Mouse (Mus musculus) hindbrain, embryonic 12.5 days (tissue): ENCODE data around the gene Cop1. TPM values are rescaled to one million over a fixed set of nuclear protein-coding genes. Genes with fewer than 3 reads are reported as not detected.

Source experiments
- ATAC-seq: fragments of 200-750 bp; cut with Nextera tagmentation; 2 replicates; pipeline ENCODE4 v1.8.0; 2017; ENCODE audit warnings: moderate TSS enrichment; ENCODE audit not compliant: low FRiP score
- H3K27ac ChIP-seq: fragments of 300-500 bp; sonication (generic); 2 replicates; pipeline ENCODE4 v1.5.1; 2016; ENCODE audit warnings: mild to moderate bottlenecking
- H3K27me3 ChIP-seq: fragments of 300-500 bp; sonication (generic); 2 replicates; pipeline ENCODE4 v1.6.1; 2016; ENCODE audit warnings: mild to moderate bottlenecking
- H3K36me3 ChIP-seq: fragments of 300-500 bp; sonication (generic); 2 replicates; pipeline ENCODE4 v1.6.1; 2016; ENCODE audit warnings: mild to moderate bottlenecking
- H3K4me1 ChIP-seq: fragments of 300-500 bp; sonication (generic); 2 replicates; pipeline ENCODE4 v1.6.1; 2016
- H3K4me2 ChIP-seq: fragments of 300-500 bp; sonication (generic); replicated peaks from 2 replicates; pipeline ENCODE4 v1.6.1; 2016; ENCODE audit warnings: mild to moderate bottlenecking
- H3K4me3 ChIP-seq: fragments of 300-500 bp; sonication (generic); 2 replicates; pipeline ENCODE4 v1.5.1; 2016; ENCODE audit warnings: mild to moderate bottlenecking
- H3K9ac ChIP-seq: fragments of 300-500 bp; sonication (generic); 2 replicates; pipeline ENCODE4 v1.6.1; 2016; ENCODE audit warnings: mild to moderate bottlenecking, moderate library complexity
- H3K9me3 ChIP-seq: fragments of 300-500 bp; sonication (generic); replicated peaks from 2 replicates; pipeline ENCODE4 v1.6.1; 2016; ENCODE audit warnings: mild to moderate bottlenecking
- WGBS: fragments of 180-500 bp; shearing (Covaris S2); methylation state at CpG from one replicate; pipeline ENCODE4 v1.1.7; 2016; 5-methylcytosine and 5-hydroxymethylcytosine counted together
- microRNA-seq: library from miRNA; unstranded; fragments of <30 nt; microRNA quantifications from one replicate; pipeline ENCODE4, GENCODE M21; 2017
- polyA plus RNA-seq: library from polyadenylated mRNA; unstranded; fragments of >200 nt; fragmentation: Nextera tagmentation; extraction: Ambion mirVana; gene quantifications from 2 replicates; pipeline ENCODE4 v1.2.1, GENCODE M21; 2016

Cop1 gene
- polyA plus RNA-seq, 1 experiment from 2014 or later, result 151 TPM

GRCm38 (mm10) chr1:159392667-159393066 lies 160.5 kb downstream of the Cop1 start:
- Histone ChIP-seq H3K4me3 (no peak overlapping the region), H3K9ac (no peak overlapping the region), H3K27me3 (no peaks in the 10 kb centered on the region), H3K4me2 (no peak overlapping the region), H3K36me3 (no peaks in the 10 kb centered on the region), H3K9me3 (no peaks in the 10 kb centered on the region), H3K4me1 (peaks cover 10% of the 10 kb centered on the region), H3K27ac (no peak overlapping the region)
- ATAC-seq, result no peak
- WGBS, result 58% methylated on average over 8 of the region's 8 CpGs

- H3K4me1 ChIP-seq, result peaks cover 10% of the 10 kb centered on the region
- no peaks in the 10 kb centered on the region for H3K9me3 ChIP-seq
- H3K4me2 ChIP-seq, result no peak overlapping the region
- H3K27me3 ChIP-seq, result no peaks in the 10 kb centered on the region
- H3K4me3 ChIP-seq, result no peak overlapping the region
- no peak overlapping the region for H3K9ac ChIP-seq
- 21% methylated on average over 6 of the region's 6 CpGs for WGBS
- ATAC-seq, result peak; percentile 14; the same call in 1 of the 2 replicates
- no peaks in the 10 kb centered on the region for H3K36me3 ChIP-seq
- H3K27ac ChIP-seq, result no peak overlapping the region
Observed at GRCm38 (mm10) chr1:159393070-159393699, 161.1 kb downstream of the Cop1 start.

GRCm38 (mm10) chr1:159393931-159394330 lies 161.8 kb downstream of the Cop1 start:
- no peak overlapping the region for H3K9ac ChIP-seq
- ATAC-seq, result no peak
- no peaks in the 10 kb centered on the region for H3K9me3 ChIP-seq
- WGBS, result 53% methylated on average over 1 of the region's 1 CpGs
- H3K27me3 ChIP-seq, result no peaks in the 10 kb centered on the region
- peaks cover 10% of the 10 kb centered on the region for H3K4me1 ChIP-seq
- no peak overlapping the region for H3K27ac ChIP-seq
- H3K4me2 ChIP-seq, result no peak overlapping the region
- H3K36me3 ChIP-seq, result no peaks in the 10 kb centered on the region
- no peak overlapping the region for H3K4me3 ChIP-seq

GRCm38 (mm10) chr1:159396515-159396914 lies 164.4 kb downstream of the Cop1 start:
- no peak; the same call in 1 of the 2 replicates for ATAC-seq
- peak overlapping the region; percentile 43 for H3K4me2 ChIP-seq

More at GRCm38 (mm10) chr1:159396515-159396914, 164.4 kb downstream of the Cop1 start:
- no peak overlapping the region for H3K27ac ChIP-seq
- H3K9ac ChIP-seq, result no peak overlapping the region
- no peaks in the 10 kb centered on the region for H3K36me3 ChIP-seq
- H3K4me1 ChIP-seq, result peaks cover 10% of the 10 kb centered on the region
- no peaks in the 10 kb centered on the region for H3K27me3 ChIP-seq
- WGBS, result 7% methylated on average over 9 of the region's 9 CpGs
- H3K9me3 ChIP-seq, result no peaks in the 10 kb centered on the region
- no peak overlapping the region for H3K4me3 ChIP-seq

Small RNA genes within 50 kb of the gene (microRNA-seq; reads per million reads assigned to microRNA genes)
- 30.9 reads per million, percentile 33 among the genes with 10 or more reads in this experiment for gene Mir1843b
